Mouse (Mus musculus) gastrocnemius, postnatal 25 days (tissue): ENCODE data around the gene Tmem151b. TPM values are rescaled to one million over a fixed set of nuclear protein-coding genes. Genes with fewer than 3 reads are reported as not detected.
A peak's percentile ranks its signal among the peaks of the same experiment; 100 is the strongest.

Experiments
- DNase-seq: peaks from one replicate; pipeline ENCODE4 v3.0.0; 2022
- total RNA-seq, 2 experiments: library from RNA; stranded (reverse); gene quantifications; 1 replicate in 1 of 2; 2 replicates in 1 of 2; pipeline ENCODE4 v1.2.3; 2021

Tmem151b gene
- total RNA-seq, 2 experiments from 2014 or later = not detected

DNA sequence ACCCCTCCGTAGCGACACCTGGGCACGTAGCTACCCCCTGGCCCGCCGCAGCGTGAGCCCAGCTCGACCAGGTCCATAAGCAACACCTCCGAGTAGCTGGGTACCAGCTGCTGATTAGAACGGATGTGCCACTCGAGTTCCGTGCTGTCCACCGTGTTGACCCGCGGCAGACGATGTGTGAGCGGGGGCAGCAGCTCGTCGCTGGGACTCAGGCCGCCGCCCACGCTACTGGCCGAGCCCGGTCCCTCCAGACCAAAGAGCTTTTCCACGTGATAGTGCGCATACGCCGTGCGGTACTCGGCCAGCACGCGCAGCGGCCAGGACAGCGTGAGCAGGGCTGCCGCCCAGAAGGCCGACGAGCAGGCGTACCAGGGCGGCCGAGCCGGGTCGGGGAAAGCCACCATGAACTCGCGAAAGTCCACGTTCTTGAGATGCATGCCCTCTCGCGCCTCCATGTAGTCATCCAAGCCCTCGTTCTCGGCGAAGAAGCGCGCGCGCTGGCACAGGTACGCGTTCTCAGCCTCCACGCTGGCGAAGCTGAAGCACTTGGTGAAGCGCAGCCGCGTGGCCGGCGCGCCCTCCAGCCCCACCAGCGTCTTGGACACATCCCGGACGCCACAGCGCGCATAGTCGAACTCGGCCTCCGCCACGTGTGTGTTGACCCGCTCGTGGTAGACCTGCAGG, 4.1 kb downstream of the Tmem151b start:
- DNase-seq = no peak

DNA sequence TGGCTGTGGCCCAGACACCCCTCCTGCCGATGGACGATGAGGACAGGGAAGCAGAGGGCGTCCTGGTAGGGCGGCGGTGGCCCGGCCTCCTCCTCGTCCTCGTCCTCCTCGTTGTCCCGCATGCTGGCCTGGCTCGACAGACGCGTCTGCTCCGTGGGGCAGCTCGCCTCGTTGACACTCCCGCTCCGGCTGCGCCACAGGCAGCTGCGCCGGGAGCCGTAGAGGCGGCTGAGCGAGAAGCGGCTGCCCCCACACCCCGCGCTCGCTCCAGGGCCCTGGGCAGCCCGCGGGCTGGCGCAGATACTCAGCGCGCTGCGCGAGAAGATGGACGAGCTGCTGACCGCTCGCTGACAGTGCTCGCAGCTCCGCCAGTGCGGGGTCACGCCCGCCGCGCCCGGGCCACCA, 4.6 kb downstream of the Tmem151b start:
- DNase-seq = no peak

DNA sequence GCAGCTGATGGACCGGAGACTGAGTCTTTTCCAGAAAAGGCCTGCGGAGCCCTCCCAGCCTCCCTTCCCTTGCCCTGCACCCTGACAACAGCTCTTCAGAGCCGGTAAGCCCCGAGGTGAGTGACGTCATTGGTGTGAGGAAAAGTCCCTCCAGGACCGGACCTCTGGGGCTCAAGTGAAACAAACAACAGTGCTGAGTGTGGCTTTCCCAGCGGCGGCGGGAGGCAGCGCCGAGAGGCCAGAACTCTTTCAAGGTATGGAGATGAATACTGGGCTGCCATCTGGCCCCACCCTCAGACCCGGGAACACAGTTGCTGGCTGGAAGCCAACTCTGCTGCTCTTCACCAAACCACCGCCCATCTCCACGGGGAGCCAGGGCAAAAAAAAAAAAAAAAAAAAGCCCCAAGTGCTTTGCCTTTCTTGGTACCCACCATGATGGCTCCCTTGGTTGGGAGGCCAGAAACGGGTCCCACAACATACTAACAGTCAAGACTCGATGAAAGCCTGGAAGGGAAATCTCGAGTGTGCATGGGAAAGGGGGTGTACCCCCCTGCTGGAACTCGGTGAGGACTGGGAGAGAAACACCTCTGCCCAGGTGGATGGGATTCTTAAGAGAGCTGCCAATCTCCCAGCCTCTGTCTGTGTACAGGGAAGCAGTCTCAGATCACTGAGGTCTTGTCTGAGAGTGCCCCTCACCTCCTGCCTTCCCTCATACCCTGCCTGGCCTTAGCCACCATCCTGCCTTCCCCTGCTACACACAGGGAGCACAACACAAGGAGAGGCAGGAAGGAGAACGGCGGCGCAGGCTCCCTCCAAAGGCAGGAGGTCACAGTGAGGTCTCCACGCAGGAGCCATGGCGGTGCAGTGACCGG, 5.2 kb downstream of the Tmem151b start:
- DNase-seq = no peak

DNA sequence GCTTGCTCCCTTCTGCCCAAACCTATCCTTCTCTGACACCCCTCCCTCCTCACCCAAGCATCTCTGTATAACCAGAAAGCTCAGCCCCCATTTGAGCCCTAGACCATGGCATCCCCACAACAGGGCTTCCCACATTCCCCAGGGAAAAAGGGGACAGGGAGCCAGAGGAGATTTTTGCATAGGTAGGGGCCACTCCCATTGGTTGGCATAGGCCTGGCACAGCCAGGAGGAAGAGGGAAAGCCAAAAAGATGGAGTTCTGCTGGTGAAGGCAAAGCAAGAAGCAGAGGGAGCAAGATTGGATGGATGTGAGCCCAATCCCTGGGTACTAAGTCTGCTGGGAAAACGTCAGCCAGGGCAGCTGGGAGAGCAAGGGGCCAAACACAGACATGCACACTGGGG, 6.4 kb downstream of the Tmem151b start:
- no peak for DNase-seq

DNA sequence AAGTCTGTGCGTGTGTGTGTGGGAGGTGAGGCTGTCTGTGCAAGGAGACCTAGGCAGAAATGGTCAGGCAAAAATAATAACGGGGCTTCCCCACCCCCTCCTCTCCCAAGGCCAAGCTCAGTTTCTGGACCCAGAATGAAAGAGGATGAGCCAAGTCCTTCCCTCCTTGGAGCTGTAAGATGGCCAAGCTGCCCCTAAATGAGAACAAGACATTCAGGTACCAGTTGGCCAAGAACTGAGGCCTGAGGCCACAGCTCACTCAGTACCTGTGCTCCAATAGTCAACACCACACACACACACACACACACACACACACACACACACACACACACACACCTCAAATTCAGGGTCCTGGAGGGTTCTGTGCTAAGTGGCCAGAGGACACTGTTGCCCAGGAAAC, 6.8 kb downstream of the Tmem151b start:
- DNase-seq = no peak

DNA sequence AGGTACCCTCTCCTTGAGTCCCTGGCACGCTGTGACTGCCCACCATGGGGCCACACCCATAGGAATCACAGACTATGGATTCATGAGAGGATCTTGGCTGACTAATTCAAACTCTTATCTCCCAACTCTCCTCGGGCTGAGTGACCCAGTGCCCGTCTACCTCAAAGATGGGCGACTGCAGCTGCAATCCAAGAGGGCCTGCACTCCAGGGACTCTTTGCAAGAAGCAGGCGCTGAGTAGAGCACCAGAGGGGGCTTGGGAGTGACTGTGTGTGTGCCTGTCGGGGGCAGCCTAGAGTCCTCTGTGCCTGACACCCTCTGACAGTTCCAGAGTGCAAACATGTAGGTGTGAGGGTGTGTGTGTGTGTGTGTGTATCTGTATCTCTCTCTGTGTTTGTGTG, 7.3 kb downstream of the Tmem151b start:
- DNase-seq = no peak

DNA sequence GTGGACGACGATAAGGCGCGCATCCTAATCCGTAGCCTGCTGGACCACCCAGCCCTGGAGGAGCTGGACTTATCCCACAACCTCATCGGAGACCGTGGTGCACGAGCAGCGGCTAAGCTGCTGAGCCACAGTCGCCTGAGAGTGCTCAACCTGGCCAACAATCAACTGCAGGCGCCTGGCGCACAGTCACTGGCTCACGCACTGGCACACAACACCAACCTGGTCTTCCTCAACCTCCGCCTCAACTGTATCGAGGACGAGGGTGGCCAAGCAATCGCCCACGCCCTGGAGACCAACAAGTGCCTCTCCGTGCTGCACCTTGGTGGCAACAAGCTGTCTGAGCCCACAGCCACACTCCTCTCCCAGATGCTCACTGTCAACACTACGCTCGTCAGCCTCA, 9.8 kb downstream of the Tmem151b start:
- no peak for DNase-seq

DNA sequence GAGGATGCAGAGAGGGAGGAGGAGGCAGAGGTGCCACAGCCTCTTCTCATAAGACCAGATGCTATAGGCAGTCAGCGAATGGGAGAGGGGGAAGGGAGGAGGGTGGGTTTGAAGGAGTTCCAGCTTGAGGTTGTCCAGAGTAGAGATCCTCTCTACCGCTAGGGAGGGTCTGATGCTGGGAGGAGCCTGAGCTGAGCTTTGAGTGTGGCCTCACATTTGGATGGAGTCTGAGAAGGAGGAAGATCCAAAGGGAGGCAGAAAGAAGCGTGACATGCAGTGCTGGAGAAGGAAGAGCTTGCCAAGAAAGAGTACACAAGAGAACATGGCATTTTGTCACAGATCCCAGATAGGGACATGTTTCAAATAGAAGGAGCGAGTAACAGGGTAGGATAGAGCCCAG, 11.1 kb downstream of the Tmem151b start:
- DNase-seq = no peak

DNA sequence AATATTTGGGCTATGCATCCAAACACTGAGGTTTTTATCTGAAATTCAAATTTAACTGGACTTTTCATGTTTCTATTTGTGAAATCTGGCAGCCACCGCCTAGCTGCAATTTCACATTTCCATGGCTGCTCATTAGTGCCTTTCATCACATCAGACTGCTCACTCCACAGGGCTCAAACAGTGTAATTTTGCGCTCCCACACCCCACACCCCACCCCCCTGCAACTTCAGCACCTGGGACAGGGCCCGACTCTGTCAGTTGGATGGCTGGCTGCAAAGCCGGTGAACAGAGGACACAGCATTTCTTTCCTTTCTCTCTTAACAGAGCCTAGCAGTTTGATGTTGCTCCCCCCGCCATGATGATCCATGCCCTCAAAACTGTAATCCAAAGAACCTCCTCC, 13.2 kb downstream of the Tmem151b start:
- DNase-seq = no peak

DNA sequence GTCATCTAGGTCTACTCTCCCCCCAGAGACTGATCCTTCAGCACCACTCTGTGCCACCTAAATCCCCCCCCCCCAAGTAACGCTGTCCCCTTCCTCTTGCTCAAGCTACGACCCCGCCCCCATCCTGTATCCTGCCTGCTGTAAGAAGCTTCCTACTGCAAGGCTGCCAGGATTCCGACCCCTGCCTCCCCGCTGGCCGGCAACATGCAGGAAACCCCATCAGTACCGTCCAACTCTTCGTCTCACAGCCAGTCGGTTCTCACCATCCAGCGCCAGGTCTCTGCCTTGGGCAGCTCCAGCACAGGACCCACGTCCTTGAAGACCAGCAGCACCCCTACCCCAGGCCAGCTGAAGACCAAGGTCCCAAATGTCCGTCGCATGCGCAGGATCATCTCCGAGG, 16.6 kb downstream of the Tmem151b start:
- DNase-seq = no peak

DNA sequence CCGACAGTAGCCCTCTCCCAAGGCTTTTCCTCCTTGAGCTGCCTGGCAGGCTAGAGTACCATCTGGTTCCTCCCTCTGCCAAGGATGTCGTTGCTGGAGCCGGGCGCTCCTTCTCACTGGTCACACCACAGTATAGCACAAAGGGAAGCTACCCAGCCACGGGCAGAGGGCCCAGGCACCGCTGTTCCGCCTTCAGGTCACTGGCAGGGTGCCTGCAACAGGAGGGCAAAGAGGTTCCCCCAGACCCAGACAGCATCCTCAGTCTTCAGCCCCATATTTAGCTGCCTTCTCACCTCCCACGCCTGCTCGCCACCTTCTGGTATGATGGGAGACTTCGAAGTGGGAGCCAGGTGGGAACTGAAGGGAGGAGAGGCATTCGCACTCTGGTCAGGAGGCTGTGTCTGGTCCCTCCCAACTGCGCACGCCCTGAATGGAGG, 19.1 kb downstream of the Tmem151b start:
- no peak for DNase-seq

DNA sequence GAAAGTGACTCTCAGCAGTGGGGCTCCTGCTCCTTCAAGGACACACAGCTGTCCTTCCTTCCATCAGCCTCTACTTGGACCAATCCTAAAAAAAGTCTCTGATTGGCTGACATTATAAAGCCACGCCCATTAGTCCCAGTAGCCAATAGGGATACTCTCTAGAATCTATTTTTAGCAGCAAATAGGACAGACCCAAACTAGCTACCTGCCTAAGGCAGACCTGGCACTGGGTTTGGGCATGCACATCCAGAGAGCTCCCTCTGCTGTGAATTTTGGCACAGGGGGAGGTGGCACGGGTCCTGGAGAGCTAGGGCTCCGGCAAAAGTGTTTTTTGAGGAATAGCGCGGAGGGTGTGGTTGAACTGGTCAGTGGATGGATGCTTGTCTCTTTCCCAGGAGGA, 22.9 kb downstream of the Tmem151b start:
- no peak for DNase-seq

DNA sequence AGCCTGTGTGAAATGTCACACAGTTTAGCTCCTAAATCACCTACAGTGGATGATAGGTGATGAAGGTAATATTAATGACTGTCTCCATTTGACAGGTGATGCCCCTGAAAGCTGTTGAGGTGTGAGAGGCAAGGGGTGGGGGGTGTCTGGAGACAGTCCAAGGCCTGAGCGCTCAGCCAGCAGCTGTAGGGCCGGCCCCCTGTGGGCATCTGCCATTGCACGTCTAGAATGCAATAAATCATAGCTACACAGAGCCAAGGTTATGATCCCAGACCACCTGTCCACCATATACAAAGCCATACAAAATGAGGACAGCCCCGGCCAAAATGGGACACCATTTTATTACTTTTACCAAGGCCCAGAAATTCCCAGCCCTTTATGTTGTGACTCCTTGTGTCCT, 24.5 kb downstream of the Tmem151b start:
- DNase-seq = no peak

DNA sequence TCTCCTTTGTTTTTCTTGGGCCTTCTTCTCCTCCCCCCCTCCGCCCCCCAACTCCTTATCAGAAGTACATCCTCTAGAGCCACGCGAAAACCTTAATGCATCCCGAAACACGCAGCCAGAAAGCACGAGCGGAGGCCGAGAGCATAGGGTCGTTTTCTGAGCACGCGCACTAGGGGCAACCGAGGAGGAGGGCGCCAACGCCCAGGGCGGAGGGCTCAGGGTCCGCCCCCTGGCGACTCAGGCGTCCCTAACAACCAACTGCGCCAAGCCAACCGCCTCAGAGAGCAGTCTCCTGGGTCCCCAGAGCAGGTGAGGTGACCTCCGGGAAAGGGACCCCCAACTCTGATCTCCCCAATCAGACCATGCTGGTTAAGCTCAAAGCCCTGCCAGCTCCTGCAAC, 26.2 kb downstream of the Tmem151b start, which contains the start of gene Tcte1:
TSS of gene Tcte1 (plus strand) at position 172 of the 400 bp plus-strand sequence.
- DNase-seq = no peak

DNA sequence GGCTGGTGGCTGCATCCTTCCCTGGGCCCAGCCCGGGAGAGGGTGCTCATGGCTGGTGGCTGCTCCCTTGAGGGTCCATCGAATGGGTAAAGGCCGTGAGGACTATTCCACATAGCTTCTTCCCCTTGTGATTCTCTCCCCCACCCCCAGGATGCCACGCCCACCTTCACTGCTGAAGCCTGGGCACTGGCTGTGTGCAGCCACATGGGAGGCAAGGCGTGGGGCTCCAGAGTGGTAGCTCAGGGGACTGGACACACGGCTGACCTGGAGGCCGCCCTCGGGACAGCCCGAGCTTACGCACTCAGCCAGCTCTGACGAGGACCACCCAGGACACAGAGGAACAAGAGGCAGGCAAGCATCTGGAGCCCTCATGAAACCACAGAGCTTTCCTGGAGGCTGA, 29.3 kb downstream of the Tmem151b start:
- DNase-seq = no peak

DNA sequence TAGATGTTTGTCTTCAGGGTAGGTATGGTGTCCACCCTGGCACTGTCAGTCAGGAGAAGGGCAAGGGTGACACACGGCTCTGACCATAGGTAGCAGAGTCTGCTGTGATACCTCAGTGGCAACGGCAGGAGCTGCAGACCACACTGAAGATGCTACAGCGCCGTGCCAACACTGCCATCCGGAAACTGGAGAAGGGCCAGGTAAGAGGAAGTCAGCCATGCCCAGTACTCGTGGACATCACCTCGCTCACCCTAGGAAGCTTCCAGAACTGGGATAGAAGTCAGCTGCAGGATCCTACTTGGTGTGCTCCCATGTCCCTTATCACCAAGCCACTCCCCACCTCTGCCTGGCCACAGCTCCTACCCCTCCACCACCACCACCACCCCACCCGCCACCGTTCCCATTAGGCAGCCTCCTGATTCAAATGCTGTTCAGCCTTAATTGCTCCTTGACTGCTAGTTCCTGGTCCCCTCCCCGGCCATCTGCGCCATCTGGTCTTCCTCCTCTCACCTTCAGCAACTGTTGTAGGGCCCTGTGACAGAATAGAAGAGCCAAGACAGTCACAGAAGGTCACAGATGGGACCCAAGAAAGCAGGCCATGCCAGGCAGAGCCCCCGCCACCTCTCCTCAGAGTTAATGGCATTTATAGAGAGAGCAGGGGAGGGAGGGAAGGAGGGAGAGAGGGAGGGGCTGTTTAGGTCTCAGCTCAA, 30.6 kb downstream of the Tmem151b start:
- no peak for DNase-seq

DNA sequence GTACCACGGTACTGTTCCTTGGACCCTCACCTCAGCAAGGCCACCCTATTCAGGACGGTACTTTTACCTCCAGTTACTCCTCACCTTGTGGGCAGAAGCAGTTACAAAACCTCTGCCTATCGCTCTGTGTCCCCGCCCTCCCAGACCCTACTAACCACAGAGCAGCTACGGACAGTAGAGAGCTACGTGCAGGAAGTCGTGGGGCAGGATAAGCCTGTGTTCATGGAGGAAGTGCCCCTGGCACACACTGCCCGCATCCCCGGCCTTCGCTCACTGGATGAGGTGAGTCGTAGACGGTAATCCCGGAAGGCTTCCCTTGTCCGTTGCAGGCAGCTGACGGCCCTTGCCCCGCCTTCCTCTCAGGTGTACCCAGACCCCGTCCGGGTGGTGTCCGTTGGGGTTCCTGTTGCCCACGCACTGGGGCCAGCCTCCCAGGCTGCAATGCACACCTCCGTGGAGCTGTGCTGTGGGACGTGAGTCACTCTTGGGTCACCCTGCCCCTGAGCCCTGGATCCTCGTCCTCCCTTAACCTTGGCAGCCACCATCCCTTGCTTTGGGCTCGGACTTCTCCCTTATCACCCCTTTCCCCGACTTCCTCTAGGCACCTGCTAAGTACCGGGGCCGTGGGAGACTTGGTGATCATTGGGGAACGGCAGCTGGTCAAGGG, 31.8 kb downstream of the Tmem151b start:
- no peak for DNase-seq

DNA sequence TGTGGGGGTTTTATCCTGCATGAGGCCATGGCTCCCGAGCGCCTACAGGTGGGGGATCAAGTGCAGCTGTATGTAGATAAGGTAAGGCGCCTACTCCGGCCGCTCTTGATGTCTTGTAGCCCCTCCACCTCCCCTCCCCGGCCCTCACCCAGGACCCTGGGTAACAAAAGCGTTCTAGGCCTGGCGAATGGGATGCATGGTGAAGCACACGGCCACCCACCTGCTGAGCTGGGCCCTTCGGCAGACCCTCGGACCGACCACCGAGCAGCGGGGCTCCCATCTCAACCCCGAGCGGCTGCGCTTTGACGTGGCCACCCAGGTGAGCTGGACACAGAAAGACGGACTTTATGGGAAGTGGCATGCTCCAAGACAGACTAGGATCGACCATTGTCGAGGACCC, 32.3 kb downstream of the Tmem151b start:
- DNase-seq = no peak

DNA sequence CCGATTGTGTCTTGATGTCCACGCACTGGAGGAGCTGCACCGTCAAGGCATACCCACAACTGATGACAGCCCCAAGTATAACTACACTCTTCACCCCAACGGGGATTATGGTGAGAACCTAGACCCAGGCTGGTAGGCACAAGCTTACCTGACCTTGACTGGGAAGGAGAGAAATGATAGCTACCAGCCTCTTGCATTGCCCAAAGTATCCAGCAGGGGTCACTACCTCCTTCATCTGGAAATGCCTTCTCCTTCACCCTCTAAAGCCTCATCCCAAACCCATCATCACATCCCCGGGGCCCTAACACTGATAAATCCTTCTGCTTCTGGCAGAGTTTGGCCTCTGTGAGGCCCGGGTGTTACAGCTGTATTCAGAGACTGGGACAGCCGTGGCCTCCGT, 33.0 kb downstream of the Tmem151b start:
- DNase-seq = peak; percentile 44

DNA sequence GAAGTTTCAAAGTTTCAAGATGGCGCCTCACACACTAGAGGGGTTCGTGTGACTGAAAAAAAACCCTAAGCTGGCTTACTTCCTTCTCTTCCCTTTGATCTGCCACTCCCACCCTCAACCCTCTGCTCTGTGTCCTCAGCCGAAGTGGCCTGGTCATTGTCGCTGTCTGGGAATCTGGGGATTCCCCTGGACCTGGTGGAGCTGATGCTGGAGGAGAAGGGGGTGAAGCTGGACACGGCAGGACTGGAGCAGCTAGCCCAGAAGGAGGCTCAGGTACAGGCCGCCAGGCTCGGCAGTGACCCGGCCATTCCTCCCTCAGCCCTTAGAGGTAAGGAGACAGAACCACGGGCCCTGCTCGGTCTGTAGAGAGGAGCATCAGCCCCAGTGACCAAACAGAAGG, 33.7 kb downstream of the Tmem151b start:
- DNase-seq = no peak

DNA sequence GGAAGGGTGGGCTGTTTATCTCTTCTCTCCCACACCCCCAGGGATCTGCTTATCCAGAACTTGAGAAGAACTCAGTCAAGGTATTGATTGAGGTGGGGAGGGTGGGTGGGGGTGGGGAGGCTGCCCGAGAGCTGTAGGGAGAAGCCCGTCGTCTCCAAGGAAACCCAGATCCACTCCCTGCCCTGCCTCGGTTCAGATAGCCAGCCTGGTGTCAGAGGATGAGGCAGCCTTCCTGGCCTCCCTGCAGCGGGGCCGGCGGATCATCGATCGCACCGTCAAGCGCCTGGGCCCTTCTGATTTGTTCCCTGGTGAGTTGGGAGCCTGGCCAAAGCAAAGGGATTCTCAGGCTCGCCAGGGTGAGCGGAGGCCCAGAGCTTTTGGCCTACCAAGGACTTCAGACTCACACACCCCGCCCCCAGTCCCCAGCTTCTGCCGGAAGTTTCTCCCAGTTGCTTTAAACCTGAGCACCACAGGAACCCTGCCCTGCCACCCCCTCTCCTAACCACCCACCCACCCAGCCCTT, 34.2 kb downstream of the Tmem151b start:
- no peak for DNase-seq

DNA sequence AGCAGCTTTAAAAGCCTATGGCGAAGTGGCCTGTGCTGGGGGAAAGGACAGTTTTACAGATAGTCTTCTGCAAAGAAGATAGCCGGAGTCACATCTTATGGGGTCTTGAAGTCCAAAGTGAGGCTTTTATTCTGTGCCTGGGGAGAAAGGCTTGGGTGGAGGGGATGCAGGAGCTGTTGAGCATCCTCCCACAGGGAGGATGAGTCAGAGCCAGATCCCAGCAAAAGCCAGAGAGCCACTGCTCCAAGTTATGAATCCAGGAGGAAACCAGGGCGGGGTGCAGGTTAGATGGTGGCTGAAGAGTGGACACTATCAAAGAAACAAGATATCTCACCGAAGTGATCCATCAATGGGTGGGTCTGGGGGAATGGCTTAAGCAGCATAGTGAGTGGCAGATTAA, 37.7 kb downstream of the Tmem151b start:
- no peak for DNase-seq
